Mouse (Mus musculus) erythroblast, adult 5-6 weeks (primary cell): ENCODE data around the gene Fam84b. TPM values are rescaled to one million over a fixed set of nuclear protein-coding genes. Genes with fewer than 3 reads are reported as not detected.

Source experiments
- ATAC-seq: replicated peaks from 2 replicates; pipeline ENCODE4 v1.8.0; 2016; ENCODE audit warnings: moderate number of reproducible peaks, mild to moderate bottlenecking, moderate TSS enrichment, inconsistent platforms; ENCODE audit not compliant: poor library complexity, low FRiP score, severe bottlenecking
- total RNA-seq, 2 experiments: library from RNA; stranded (forward) in 1 of 2; stranded (reverse) in 1 of 2; fragments of 150-400 nt in 1 of 2; fragments of 200-764, 138-1000 nt in 1 of 2; gene quantifications; 2 replicates each; pipeline versions ENCODE4 v1.2.3 to v1.2.4; 2015 to 2017; ENCODE audit warnings: low replicate concordance in 2 of 2

Gene Fam84b
- total RNA-seq, 2 experiments from 2014 or later = 1.1 to 1.3 TPM

GRCm38 (mm10) chr15:60834598-60835571, 18.7 kb downstream of the Fam84b start:
- ATAC-seq = no peak

DNA sequence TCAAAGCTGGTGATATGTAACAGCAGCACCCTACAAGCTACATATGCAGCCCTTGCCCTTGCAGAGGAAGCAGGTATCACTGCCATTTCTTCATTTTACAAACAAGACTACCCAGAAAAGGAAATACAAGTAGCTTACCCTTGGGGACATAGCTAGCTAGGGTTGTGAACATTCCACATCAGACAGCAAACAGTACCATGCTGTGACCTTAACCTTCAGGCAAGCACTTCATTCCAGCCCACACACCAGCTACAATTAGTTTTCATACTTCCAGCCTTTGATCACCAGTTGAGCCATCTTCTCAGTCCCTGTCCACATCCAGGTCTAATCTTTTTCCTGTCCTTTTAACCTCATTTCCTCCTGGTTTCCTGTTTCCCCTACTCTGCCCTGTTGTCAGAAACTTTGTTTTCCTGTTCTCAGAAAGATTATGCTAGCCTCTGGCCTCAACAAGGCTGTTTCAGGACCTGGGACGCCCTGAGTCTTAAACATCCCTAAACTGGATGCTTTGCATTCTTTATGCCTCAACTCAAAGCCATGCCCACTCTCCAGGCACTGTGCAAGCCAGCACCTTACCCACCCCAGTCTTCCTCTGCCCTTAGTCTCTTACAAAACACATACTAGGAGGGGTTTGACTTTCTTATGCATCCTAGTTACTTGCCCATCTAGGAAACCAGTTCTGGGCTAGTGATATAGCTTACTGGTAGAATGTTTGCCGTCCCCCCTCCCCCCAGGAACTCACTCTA, 19.9 kb downstream of the Fam84b start:
- no peak for ATAC-seq

- no peak for ATAC-seq
Measured at GRCm38 (mm10) chr15:60832586-60832985, 21.0 kb downstream of the Fam84b start.

DNA sequence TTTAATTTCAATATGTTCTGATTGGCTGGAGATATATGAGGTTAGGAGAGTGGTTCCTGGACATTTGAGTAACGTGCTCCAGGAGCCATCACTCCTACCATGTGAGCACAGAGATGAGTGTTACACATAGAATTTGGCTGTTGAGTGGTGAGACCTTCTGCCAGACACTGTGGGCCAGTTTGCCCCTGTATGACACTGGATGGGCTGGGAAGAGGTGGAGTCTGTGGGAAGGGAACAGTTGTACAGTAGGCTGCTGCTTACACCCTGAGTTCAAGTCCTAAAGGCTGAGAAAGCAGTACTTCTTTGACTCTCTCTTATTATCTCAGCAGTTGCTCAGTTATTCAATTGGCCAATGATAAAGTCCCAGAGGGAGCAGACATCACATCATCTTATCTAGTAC, 27.4 kb downstream of the Fam84b start:
- no peak for ATAC-seq

GRCm38 (mm10) chr15:60824751-60825227, 28.8 kb downstream of the Fam84b start:
- peak; percentile 62 for ATAC-seq

DNA sequence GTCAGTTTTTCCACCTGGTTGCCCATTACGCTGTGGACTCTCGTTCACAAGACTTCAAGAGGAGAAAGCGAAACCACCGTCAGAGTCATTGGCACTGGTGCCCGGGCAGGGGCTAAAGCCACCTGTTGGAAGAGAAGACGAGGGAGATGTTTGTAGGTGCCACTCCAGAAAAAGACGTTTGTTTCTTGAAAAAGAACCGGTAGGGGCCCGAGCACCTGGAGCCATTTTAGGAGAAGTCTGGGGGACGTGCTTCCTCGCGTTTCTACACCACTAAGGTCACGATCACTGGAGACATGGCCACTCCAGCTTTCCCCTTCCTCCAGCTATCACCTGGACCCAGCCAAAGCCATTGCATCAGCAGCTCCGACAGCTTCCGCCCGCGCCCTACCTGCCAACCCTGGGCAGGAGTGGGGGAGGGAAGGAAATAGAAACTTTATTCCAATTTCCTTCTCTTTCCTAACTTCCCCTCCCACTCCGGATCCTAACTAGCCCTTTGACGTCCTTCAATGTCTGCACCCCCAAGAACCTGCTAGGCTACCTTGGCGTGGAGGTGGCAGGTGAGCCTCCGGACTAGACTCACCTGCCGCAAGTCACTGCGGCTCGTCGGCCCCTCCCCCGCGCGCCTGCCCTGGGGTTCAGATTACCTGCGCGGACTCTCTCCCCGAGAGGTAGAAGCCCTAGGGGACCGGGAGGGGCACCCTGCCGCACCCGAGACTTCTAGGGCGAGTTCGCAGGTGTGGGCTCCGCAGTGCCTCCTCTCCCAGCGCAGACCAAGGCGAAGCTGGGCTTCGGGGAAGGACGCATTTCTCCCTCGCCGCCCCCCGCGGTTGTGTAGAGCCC, 29.5 kb downstream of the Fam84b start:
- ATAC-seq = no peak

GRCm38 (mm10) chr15:60823620-60823869, 30.0 kb downstream of the Fam84b start:
- ATAC-seq = no peak

- ATAC-seq = no peak
Measured at GRCm38 (mm10) chr15:60822803-60823619, 30.6 kb downstream of the Fam84b start.

DNA sequence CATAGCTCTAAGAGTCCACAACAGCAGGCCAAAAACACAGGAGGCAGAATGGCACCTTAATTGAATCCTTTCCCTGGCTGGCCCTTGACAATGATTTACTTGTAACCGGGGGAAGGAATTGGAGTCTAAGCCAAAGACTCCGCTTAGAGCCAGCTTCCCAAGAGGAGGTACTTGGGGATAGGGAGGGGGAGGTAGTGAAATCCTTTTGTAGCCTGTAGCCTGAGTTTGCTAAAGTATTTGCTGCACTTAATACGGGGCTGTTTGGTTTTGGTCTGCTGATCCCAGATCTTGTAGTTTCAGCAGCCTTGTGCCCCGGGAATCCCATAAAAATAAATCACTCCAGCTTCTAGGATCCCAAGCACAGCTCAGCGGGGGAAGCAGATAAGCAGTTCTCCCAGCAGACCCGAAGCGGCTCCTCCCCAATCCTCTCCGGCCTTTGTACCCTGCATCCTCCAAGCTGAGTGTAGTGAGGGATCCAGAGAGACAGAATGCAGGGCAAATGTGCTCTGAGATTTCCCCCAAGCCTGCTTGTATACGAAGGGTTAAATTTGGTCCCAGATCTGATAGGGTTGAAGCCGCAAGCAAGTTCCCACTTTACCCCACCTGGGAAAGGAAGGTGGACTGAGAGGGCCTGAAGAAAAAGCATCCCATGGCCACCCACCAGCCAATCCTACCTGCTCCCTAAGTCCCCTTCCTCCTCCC, 31.3 kb downstream of the Fam84b start:
- ATAC-seq = no peak

DNA sequence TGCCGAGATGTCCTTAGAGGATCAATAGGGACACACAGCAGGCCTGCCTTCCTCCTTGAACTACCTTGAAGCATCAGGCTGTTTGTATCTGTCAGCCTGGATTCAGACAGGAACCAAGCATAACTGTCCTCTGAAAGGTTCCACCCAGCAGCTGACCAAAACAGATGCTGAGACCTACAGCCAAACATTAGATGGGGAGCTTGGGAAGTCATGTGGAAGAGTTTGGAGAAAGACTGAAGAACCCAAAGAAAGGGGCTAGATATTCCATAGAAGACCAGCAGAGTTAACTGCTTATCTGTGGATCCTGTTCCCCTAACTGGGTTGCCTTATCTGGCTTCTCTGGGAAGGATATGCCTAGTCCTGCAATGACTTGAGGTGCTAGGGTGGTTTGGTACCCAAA, 35.1 kb downstream of the Fam84b start:
- no peak for ATAC-seq

- no peak for ATAC-seq
Measured at GRCm38 (mm10) chr15:60816478-60816877, 37.1 kb downstream of the Fam84b start.

GRCm38 (mm10) chr15:60814542-60814941, 39.0 kb downstream of the Fam84b start:
- ATAC-seq = no peak

DNA sequence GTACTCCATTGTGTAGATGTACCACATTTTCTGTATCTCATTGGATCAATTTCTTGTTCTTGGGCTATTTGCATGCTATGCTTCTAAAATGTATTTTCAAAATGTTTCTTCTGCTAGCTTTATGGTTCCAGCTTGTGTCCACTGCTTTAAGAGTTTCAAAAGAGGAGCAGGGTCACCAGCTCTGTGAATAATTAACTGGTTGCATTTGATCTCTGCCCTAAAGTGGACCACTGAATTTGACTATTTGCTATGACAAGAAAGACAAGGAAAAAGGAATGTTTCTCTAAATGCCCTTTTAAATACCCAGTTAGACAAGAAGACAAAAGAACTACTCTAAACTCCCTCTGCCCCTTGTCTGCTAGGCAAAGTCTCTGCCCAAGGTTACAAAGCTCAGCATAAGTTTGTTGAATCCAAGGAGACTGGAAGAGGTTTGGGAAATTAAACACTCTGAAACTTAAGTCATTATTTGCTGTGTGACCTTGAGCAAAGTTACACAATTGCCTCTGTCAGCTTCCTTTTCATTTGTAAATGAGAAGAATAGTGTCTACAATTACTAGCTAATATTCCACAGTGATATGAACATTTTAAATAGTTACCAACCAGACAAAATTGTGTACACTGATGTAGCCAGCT, 60.4 kb downstream of the Fam84b start:
- ATAC-seq = no peak

DNA sequence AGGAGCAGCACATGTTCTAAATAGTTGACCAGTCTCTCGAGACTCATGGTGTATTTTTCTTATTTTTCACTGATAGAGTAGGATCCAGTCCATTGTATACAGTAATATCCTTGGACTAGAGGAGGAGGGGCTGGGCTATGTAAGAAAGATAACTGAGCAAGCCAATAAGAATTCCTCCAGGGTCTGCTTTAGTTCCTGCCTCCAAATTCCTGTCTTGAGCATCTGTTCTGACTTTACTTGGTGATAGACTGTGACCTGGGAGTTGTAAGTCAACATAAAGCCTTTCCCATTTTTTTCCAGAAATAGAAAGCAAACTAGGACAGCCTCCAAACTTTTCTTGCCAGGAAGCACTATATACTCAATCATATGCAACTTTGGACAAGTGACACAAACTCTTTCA, 64.5 kb downstream of the Fam84b start:
- ATAC-seq = no peak

- no peak for ATAC-seq
Measured at GRCm38 (mm10) chr15:60783761-60784160, 69.8 kb downstream of the Fam84b start.

DNA sequence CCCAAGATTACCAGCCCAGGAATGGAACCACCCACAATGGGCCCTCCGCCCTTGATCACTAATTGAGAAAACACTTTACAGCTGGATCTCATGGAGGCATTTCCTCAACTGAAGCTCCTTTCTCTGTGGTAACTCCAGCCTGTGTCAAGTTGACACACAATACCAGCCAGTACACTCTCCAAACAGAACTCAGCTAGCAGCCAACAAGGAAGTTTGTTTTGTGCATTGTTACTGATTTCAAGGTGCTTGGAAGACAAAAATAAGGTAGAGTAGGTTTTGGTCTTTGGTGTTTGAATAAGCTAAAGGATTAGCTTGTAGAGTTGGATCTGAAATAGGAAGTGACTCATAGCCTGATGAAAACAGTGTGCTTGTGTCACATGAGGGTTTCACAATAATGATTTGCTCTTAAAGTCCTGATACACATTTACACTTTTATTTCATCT, 74.0 kb downstream of the Fam84b start:
- ATAC-seq = no peak

DNA sequence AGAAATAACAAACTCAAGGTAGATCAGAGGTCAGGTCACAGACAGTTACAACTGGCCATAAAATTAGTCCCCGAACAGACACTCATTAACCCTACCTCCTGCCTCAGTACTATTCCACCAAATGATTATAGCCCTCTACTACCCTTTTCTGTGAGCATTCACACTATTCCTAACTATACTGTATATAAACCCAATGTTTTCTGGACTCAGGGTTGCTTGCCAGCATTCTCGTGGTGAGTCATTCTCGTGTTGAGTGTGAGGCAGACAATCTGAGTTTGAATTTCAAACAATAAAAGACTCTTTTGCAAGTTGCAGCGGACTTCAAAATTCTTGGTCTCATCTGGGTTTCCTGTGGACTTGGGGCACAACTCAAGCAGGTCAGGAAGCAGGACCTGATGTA, 74.5 kb downstream of the Fam84b start:
- ATAC-seq = no peak
